Mouse (Mus musculus) small intestine, adult 10 weeks (tissue): ENCODE results near the gene Inhbc. TPM values are rescaled to one million over a fixed set of nuclear protein-coding genes. Genes with fewer than 3 reads are reported as not detected.

Source experiments
- polyA plus RNA-seq: library from polyadenylated mRNA; stranded (reverse); fragments of 350-450 nt; fragmentation: Illumina TruSeq; extraction: RNeasy Lipid Tissue Mini Kit (QIAGEN cat#74804); gene quantifications from one replicate; pipeline ENCODE4 v1.2.3, GENCODE M21; 2014; ENCODE audit warnings: low replicate concordance

Inhbc gene
- not detected for polyA plus RNA-seq

DNA sequence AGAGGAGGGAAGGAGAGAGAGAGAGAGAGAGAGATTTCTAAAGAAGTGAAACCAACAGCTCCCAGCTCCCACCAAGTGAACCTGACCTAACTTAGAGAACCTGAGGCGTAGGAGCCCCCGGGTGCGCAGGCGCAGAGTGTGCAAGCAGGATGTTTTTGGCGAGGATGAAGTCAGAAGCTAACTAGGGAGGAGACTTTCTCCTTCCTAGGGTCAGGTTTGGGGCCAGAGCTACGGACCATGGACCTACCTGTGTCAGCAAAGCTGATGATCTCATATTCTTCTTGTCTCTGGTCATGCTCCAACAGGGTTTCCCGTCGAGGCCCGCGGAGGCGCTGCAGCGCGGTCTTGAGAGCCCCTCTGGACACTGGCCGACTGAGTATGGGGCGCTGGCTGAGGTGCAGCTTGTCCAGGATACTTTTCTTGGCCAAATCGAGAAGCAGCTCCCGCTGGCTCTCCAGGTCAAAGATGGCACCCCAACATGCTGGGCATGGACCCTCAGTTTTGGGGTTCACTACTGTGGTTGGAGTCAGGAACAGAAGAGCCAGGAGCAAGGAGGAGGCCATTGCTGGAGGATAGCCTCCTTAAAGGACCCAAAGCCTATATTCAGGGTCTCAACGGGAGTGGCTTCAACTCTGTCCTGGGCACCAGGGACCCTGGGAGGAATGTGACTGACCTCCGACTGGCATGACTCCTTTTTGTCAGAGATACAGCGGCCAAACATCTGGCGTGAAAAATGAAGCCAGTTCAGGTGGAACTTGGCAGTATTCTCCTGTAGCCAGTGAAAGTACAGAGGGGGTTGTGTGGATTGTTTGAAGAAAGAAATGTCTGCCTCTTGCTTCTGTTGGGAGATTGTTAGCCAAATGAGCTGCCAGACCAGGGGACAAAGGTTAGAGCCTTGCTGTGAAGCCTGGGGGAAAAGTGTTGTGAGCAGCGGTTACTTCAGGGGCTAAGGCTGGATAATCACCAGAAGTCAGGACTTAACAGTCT lies at the start of gene Inhbc:
Gene Inhbc (minus strand): TSS at position 598 of the 987 bp plus-strand sequence.

DNA sequence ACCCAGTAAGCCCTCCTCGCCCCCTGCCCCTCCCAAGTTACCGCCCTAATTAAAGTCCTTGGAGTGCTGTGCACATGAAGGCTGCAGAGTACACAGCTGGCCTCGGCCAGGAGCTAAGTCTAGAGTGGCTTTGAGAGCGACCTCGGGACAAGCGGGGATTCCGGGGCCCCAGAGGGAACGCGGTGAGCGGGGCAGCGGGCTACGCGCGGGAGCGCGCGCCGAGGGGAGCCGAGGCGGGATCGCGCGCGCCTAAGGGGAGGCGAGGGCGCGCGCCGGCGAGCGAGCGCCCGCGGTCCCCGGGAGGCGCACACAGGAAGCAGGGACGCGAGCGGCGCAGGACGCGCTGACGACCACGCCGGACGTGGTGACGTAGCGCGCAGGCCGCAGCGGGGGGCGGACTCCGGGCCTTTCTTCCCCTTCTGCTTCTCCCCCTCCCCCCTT lies 10.0 kb upstream of the Inhbc start, which contains the start of gene R3hdm2:
Gene R3hdm2 (plus strand): TSS at position 77 of the 441 bp plus-strand sequence.

GRCm38 (mm10) chr10:127353909-127354895 lies 16.0 kb downstream of the Inhbc start, which contains the start of gene Inhbe:
Inhbe (minus strand) TSS chr10:127354411.

DNA sequence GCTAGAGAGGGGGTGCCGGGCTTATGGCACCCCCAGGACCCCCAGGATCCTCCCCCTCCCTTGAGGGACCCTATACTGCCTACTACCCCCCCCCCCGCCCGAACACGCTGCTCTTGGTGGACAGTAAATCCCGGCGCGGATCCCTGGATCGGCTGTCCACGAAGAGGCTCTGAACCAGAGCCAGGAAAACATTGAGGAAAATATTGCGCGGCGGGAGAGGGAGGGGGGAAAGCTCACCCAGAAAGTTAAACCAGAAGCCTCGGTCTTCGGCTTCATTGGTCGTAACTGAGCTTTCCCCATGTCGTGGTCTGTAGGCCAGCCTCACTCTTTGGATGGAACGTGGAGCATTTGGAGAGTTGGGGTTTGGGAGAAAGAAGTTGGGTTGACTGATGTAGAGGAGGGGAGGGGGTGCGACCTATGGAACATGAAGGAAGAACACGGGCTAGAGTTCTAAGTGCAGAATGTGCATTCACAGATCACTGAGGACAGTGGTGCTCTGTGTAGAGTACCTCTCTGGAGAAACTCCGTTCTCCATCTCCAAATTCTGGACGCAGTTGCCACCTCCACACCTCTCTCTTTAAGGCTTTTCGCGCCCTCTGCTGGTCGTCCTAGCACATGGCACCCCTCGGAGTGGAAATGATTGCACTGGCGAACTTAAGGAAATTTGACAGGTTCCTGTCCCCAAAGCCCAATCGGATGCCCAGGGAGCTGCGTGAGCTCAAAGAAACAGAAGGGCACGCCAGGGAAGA lies 28.2 kb downstream of the Inhbc start, which contains the start of gene Gli1:
Gene Gli1 (minus strand): TSS at position 84 of the 749 bp plus-strand sequence.

DNA sequence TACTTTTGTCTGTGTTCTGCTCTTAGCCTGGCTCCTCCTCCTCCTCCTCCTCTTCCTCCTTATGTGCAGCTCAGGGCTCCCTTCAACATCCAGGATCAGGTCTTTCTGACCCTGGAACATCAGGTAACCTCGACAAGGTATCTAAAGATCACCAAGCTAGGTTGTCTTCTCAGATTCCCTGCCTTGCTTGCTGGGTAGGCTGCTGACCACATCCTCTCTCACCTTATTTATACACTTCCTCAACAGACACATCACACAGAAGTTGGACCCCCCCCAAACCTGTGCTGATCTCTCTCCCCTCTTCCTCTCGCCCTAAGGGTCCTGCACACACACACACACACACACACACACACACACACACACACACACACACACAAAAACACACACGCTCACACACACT lies 48.6 kb downstream of the Inhbc start, which contains the start of gene Arhgap9:
Gene Arhgap9 (plus strand): TSS at position 344 of the 400 bp plus-strand sequence.

GRCm38 (mm10) chr10:127311476-127312355 lies 58.5 kb downstream of the Inhbc start, which contains the start of gene Mars:
Mars (minus strand) TSS chr10:127311786.

Other genes starting within 250 kb of the Inhbc start
- 7.4 TPM for gene Os9, start 249.3 kb downstream of the Inhbc start, polyA plus RNA-seq
- gene B4galnt1, start 205.2 kb downstream of the Inhbc start, polyA plus RNA-seq, result 11.8 TPM
- gene Slc26a10, start 189.8 kb downstream of the Inhbc start, polyA plus RNA-seq, result not detected
- gene Arhgef25, start 180.3 kb downstream of the Inhbc start, polyA plus RNA-seq, result 3.9 TPM
- 0.56 TPM for gene Dtx3, start 174.7 kb downstream of the Inhbc start, polyA plus RNA-seq
- 8.8 TPM for gene Pip4k2c, start 158.8 kb downstream of the Inhbc start, polyA plus RNA-seq
- 1.0 TPM for gene Kif5a, start 107.1 kb downstream of the Inhbc start, polyA plus RNA-seq
- 15.2 TPM for gene Dctn2, start 104.1 kb downstream of the Inhbc start, polyA plus RNA-seq
- 2.0 TPM for gene Mbd6, start 81.4 kb downstream of the Inhbc start, polyA plus RNA-seq
- 7.2 TPM for gene Mars, start 58.6 kb downstream of the Inhbc start, polyA plus RNA-seq
- gene Arhgap9, start 48.5 kb downstream of the Inhbc start, polyA plus RNA-seq, result 1.1 TPM
- 0.11 TPM for gene Gli1, start 28.5 kb downstream of the Inhbc start, polyA plus RNA-seq
- gene Inhbe, start 16.0 kb downstream of the Inhbc start, polyA plus RNA-seq, result not detected
- gene R3hdm2, start 9.9 kb upstream of the Inhbc start, polyA plus RNA-seq, result 116 TPM
- not detected for gene Stac3, start 131.3 kb upstream of the Inhbc start, polyA plus RNA-seq
- gene Ndufa4l2, start 144.5 kb upstream of the Inhbc start, polyA plus RNA-seq, result not detected
- gene Shmt2, start 152.0 kb upstream of the Inhbc start, polyA plus RNA-seq, result 0.78 TPM
- not detected for gene Nxph4, start 164.1 kb upstream of the Inhbc start, polyA plus RNA-seq